Mouse (Mus musculus) liver, embryonic 13.5 days (tissue): ENCODE data around the gene Gnai3. TPM values are rescaled to one million over a fixed set of nuclear protein-coding genes. Genes with fewer than 3 reads are reported as not detected.

Source experiments
- ATAC-seq: fragments of 200-750 bp; cut with Nextera tagmentation; 2 replicates; pipeline ENCODE4 v1.8.0; 2017; ENCODE audit warnings: low read depth, mild to moderate bottlenecking, moderate number of reproducible peaks, moderate library complexity
- DNase-seq: peaks from one replicate; pipeline ENCODE4 v3.0.0; 2022
- H3K27ac ChIP-seq: fragments of 300-500 bp; sonication (generic); 2 replicates; pipeline ENCODE4 v1.5.1; 2015; ENCODE audit warnings: moderate library complexity, mild to moderate bottlenecking, inconsistent platforms
- H3K27me3 ChIP-seq: fragments of 300-500 bp; sonication (generic); 2 replicates; pipeline ENCODE4 v1.6.1; 2015; ENCODE audit warnings: mild to moderate bottlenecking, inconsistent platforms
- H3K36me3 ChIP-seq: fragments of 300-500 bp; sonication (generic); 2 replicates; pipeline ENCODE4 v1.6.1; 2015; ENCODE audit warnings: mild to moderate bottlenecking, inconsistent platforms
- H3K4me1 ChIP-seq: fragments of 300-500 bp; sonication (generic); replicated peaks from 2 replicates; pipeline ENCODE4 v1.6.1; 2015; ENCODE audit warnings: inconsistent platforms
- H3K4me2 ChIP-seq: fragments of 300-500 bp; sonication (generic); 2 replicates; pipeline ENCODE4 v1.6.1; 2015; ENCODE audit warnings: inconsistent platforms, mild to moderate bottlenecking, moderate library complexity
- H3K4me3 ChIP-seq: fragments of 300-500 bp; sonication (generic); replicated peaks from 2 replicates; pipeline ENCODE4 v1.5.1; 2015; ENCODE audit warnings: mild to moderate bottlenecking, inconsistent platforms
- H3K9ac ChIP-seq: fragments of 300-500 bp; sonication (generic); 2 replicates; pipeline ENCODE4 v1.6.1; 2015; ENCODE audit warnings: mild to moderate bottlenecking, inconsistent platforms
- H3K9me3 ChIP-seq: fragments of 300-500 bp; sonication (generic); replicated peaks from 2 replicates; pipeline ENCODE4 v1.6.1; 2016; ENCODE audit warnings: inconsistent platforms
- WGBS: fragments of 180-500 bp; shearing (Covaris S2); methylation state at CpG from one replicate; pipeline ENCODE4 v1.1.7; 2015; ENCODE audit not compliant: insufficient replicate concordance; 5-methylcytosine and 5-hydroxymethylcytosine counted together
- polyA plus RNA-seq: library from polyadenylated mRNA; unstranded; fragments of >200 nt; fragmentation: Nextera tagmentation; extraction: Ambion mirVana; gene quantifications from 2 replicates; pipeline ENCODE4 v1.2.1, GENCODE M21; 2015

Gene Gnai3
- polyA plus RNA-seq, 1 experiment from 2014 or later = 67.8 TPM

DNA sequence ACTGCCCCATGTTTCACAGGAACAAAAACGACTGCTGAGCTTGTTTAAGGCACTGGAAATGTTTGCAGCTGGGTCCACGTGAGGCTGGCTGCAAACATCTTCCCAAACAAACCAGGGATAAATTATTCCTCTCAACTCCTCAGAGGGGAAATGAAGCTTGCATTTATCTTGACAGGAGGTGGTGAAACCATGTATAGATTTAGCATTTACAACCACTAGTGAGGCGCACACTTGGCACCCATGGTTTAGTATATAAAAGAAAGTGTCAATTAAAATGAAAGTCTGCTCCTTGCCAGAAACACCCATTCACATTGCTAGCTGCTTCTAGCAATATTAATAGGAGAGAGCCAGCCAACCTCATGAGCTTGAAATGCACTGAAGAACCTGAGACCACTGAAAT lies 44.4 kb downstream of the Gnai3 start:
- DNase-seq = no peak
- Histone ChIP-seq H3K36me3 (peaks cover 11% of the 10 kb centered on the region), H3K9me3 (no peaks in the 10 kb centered on the region), H3K9ac (no peak overlapping the region), H3K27ac (peak overlapping the region; percentile 61), H3K27me3 (no peaks in the 10 kb centered on the region), H3K4me3 (no peak overlapping the region), H3K4me2 (no peak overlapping the region), H3K4me1 (peaks cover 66% of the 10 kb centered on the region)
- ATAC-seq = no peak
- 60% methylated on average over 3 of the region's 3 CpGs for WGBS

DNA sequence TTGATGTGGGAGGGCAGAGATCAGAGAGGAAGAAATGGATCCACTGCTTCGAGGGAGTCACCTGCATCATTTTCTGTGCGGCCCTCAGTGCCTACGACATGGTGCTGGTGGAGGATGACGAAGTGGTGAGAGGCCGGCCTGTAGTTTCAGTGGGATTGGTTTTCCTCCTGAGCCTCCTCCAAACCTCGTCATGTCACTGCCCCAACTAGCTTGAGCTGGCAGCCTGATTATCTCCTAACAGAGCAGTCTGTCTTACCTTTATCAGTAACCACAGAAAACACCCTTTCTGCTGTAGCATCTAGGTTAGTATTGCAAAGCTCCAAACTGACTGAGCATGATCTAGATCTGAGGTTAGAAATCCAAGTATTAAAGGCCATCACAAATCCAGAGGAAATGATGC lies 47.6 kb downstream of the Gnai3 start:
- Histone ChIP-seq H3K4me2 (peak overlapping the region; percentile 58), H3K9me3 (no peaks in the 10 kb centered on the region), H3K4me3 (peak overlapping the region; percentile 8), H3K27me3 (no peaks in the 10 kb centered on the region), H3K4me1 (peaks cover 68% of the 10 kb centered on the region), H3K9ac (peak overlapping the region; percentile 73), H3K36me3 (no peaks in the 10 kb centered on the region), H3K27ac (peak overlapping the region; percentile 98)
- ATAC-seq = peak; percentile 79
- 21% methylated on average over 6 of the region's 6 CpGs for WGBS
- DNase-seq = peak; percentile 76

DNA sequence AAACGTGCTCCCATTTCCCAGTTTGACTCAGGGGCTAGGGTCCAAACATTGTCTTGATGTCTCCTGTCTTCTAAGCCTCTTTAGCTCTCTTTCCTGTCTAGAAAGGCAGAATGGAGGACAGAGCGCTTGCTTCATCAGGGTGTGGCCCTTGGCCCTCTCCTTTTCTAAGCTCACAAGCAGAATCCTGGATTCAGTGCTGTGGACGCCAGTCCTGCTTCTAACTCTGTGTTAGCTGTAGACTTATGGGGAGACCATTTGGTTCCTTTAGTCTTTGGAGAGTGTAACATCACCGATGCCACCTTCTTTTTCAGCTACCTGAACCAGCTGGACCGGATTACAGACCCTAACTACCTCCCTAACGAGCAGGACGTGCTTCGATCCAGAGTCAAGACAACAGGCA lies 48.3 kb downstream of the Gnai3 start:
- Histone ChIP-seq H3K9ac (peak overlapping the region; percentile 73), H3K9me3 (no peaks in the 10 kb centered on the region), H3K36me3 (no peaks in the 10 kb centered on the region), H3K4me3 (peak overlapping the region; percentile 8), H3K27me3 (no peaks in the 10 kb centered on the region), H3K4me1 (peaks cover 75% of the 10 kb centered on the region), H3K27ac (peak overlapping the region; percentile 98), H3K4me2 (peak overlapping the region; percentile 58)
- ATAC-seq (no peak), DNase-seq (no peak)
- WGBS = 77% methylated on average over 8 of the region's 8 CpGs

DNA sequence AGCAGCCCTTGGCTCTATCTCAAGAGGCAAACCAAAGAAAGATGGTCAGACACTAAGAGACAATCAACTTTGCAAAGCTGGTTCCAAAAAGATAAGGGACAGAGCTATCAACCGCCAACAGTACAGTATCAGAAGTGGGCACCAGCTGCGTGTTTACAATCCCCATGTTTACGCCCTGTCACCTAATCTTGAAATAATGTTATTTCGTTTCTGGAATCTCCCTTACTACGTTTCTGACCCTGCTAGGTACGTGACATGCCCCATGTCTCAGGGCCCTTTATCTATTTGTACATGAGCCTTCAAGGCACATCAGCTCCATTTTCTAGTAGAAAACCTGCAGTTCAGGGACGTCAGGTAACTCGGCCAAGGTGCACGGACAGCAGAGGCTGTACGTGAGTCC lies 49.2 kb downstream of the Gnai3 start:
- Histone ChIP-seq H3K4me1 (peaks cover 82% of the 10 kb centered on the region), H3K36me3 (no peaks in the 10 kb centered on the region), H3K9ac (peak overlapping the region; percentile 73), H3K27ac (peak overlapping the region; percentile 98), H3K27me3 (no peaks in the 10 kb centered on the region), H3K4me3 (peak overlapping the region; percentile 24), H3K9me3 (no peaks in the 10 kb centered on the region), H3K4me2 (peak overlapping the region; percentile 58)
- ATAC-seq (peak; percentile 91), DNase-seq (peak; percentile 81)
- 12% methylated on average over 10 of the region's 10 CpGs for WGBS

DNA sequence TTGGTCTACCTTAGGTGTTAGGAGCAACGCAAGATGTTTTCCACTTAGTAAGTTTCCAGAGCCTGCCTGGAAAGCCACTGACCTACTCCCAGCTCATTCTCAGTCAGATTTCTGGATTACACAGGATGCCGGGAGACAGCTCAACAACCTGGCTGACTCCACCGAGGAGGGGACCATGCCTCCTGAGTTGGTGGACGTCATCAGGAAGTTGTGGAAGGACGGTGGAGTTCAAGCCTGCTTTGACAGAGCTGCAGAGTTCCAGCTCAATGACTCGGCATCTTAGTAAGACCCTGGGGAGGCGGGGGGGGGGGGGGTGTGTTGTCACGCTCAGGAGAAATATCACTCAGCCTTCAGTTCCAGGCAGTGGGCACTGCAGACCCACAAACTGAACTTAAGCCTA lies 49.7 kb downstream of the Gnai3 start:
- H3K27ac ChIP-seq = peak overlapping the region; percentile 98
- peaks cover 82% of the 10 kb centered on the region for H3K4me1 ChIP-seq
- 22% methylated on average over 8 of the region's 8 CpGs for WGBS
- DNase-seq = peak; percentile 59
- peak overlapping the region; percentile 58 for H3K4me2 ChIP-seq
- peak; percentile 60 for ATAC-seq
- H3K27me3 ChIP-seq = no peaks in the 10 kb centered on the region
- H3K9ac ChIP-seq = peak overlapping the region; percentile 73
- peak overlapping the region; percentile 20 for H3K4me3 ChIP-seq
- no peaks in the 10 kb centered on the region for H3K9me3 ChIP-seq
- no peaks in the 10 kb centered on the region for H3K36me3 ChIP-seq

DNA sequence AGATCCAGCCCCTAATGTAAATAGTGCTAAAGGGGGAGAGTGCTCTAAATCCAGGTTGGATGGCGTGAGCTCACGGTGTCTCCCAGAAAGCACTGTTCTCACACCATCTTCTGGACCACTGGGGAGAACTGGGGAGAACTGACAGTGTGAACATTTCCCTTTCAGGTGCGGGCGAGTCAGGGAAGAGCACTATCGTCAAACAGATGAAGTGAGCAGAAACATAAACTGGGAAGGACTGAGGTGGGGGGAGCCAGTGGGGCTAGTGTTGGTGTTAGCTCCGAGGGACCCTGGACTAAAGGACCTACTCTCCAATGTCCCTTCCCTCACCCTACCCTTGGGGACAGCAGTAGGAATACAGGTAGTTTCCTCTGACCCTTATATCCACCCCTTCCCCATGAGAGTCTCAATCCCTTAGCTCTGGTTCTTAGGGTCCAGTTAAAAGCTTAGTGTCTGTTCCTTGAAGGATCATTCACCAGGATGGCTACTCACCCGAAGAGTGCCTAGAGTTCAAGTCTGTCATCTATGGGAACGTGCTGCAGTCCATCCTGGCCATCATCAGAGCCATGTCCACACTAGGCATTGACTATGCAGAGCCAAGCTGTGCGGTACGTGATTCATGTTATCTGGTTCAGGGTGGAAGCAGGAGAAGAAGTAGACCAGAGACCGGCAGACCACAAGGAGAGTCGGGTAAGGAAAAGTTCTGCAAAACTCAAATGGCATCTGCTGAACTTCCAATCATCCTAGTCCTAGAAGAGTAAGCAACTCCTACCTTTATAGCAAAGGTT lies 50.8 kb downstream of the Gnai3 start:
- peaks cover 84% of the 10 kb centered on the region for H3K4me1 ChIP-seq
- H3K27me3 ChIP-seq = no peaks in the 10 kb centered on the region
- peak overlapping the region; percentile 73 for H3K9ac ChIP-seq
- no peak for DNase-seq
- 64% methylated on average over 12 of the region's 12 CpGs for WGBS
- H3K4me3 ChIP-seq = no peak overlapping the region
- ATAC-seq = no peak
- no peaks in the 10 kb centered on the region for H3K36me3 ChIP-seq
- H3K27ac ChIP-seq = peak overlapping the region; percentile 98
- peak overlapping the region; percentile 58 for H3K4me2 ChIP-seq
- no peaks in the 10 kb centered on the region for H3K9me3 ChIP-seq

DNA sequence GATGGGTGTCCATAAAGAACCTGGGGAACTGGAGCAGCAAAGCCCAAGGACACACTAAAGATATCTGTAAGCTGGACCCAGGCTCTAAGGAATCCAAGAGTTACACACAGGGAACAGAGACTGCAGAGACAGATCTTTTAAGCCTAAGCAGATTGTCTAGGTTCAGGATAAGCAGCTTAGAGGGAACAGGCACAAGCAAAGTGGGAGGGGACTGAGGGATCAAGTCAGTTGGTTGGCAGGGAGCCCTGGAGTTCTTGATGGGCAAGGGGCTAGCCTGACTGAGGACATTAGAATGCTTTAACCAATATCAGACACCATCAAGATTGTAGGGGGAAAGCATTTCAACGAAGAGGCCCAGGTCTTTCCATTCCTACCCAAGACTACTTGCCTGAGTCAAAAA lies 51.8 kb downstream of the Gnai3 start:
- no peak for ATAC-seq
- DNase-seq = no peak
- H3K4me1 ChIP-seq = peaks cover 82% of the 10 kb centered on the region
- H3K27me3 ChIP-seq = no peaks in the 10 kb centered on the region
- peak overlapping the region; percentile 98; the same call in 1 of the 2 replicates for H3K27ac ChIP-seq
- H3K36me3 ChIP-seq = no peaks in the 10 kb centered on the region
- H3K9ac ChIP-seq = peak overlapping the region; percentile 33
- no peak overlapping the region for H3K4me3 ChIP-seq
- H3K4me2 ChIP-seq = no peak overlapping the region
- WGBS = 74% methylated on average over 1 of the region's 1 CpGs
- H3K9me3 ChIP-seq = no peaks in the 10 kb centered on the region

DNA sequence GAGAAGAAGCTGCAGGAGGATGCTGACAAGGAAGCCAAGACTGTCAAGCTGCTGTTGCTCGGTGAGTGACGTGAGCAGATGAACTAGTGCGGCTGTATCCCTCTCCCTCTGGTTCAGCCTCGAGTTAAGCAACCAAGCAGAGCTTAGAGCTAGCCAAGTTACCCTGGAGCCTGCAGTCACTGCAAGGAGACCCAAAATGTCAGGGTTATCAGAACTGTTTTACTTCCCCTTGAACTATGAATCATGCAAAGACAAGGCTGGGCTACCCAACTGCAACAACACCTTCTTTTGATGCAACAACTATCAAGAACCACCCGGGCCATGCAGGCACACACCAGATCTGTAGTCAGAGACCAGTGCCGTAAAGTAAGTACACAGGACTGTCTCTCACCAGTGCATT lies 52.6 kb downstream of the Gnai3 start:
- Histone ChIP-seq H3K9ac (0 out of 2 replicates have a peak overlapping the region, but pooled peaks have one; percentile 10), H3K27me3 (no peaks in the 10 kb centered on the region), H3K4me2 (no peak overlapping the region), H3K4me1 (peaks cover 82% of the 10 kb centered on the region), H3K9me3 (no peaks in the 10 kb centered on the region), H3K27ac (peak overlapping the region; percentile 98; the same call in 1 of the 2 replicates), H3K36me3 (no peaks in the 10 kb centered on the region), H3K4me3 (no peak overlapping the region)
- 50% methylated on average over 6 of the region's 6 CpGs for WGBS
- ATAC-seq (no peak), DNase-seq (no peak)

DNA sequence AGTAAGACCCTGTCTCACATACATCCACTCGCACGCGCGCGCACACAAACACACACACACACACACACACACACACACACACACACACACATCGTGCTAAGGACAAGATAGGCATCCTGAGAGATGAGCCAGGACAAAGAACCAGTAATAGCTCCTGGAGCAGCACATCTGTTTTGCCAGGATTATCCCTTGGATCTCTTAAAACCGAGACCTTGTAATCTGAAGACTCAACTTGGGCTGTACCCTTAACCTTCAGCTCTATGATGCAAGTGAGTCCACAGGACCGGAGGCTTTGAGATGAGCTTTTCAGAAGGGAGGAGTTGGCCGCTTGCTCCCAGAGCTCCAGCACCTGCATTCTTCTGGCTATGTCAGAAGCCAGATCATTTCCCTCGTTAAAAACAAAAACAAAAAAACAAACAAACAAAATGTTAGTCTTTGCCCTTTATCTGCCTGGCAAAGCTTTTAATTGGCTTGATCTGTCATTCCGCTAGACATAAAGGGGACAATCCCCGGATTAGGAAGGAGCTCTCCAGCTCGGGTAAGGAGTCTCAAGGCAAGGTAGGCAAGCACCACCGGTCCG lies 53.3 kb downstream of the Gnai3 start, which contains the start of gene Gnat2:
TSS of gene Gnat2 (plus strand) at position 254 of the 580 bp plus-strand sequence.
- H3K27ac ChIP-seq = peak within 1 kb of the TSS; percentile 98; the same call in 1 of the 2 replicates
- no peaks in the 10 kb centered on the region for H3K36me3 ChIP-seq
- DNase-seq (no peak), ATAC-seq (no peak)
- H3K4me3 ChIP-seq = no peak within 1 kb of the TSS
- no peaks in the 10 kb centered on the region for H3K9me3 ChIP-seq
- 78% methylated on average over 15 of the region's 15 CpGs for WGBS
- 0 out of 2 replicates have a peak within 1 kb of the TSS, but pooled peaks have one; percentile 10 for H3K9ac ChIP-seq
- H3K4me2 ChIP-seq = no peak within 1 kb of the TSS
- no peaks in the 10 kb centered on the region for H3K27me3 ChIP-seq
- peaks cover 79% of the 10 kb centered on the region for H3K4me1 ChIP-seq

DNA sequence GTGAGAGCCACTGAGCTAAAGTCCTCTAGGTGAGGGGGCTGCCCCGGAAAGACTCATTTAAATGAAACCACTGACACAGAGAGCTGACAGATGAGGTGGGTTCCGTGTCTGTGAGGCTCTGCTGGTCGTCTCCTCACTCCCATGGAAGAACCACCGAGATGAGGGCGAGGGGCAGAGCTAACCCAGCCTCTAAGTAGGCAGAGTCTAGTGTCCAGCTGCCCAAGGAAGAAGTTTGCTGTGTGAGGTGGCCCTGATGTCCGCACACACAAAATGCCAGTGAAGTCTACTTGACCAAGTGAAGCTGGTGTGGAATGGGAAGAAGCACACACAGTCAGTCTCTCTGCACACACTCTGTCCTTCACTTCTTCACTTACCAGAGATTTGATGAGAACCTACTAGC lies 53.9 kb downstream of the Gnai3 start:
- Histone ChIP-seq H3K27me3 (no peaks in the 10 kb centered on the region), H3K4me1 (peaks cover 79% of the 10 kb centered on the region), H3K36me3 (no peaks in the 10 kb centered on the region), H3K9ac (no peak overlapping the region), H3K27ac (no peak overlapping the region), H3K4me2 (no peak overlapping the region), H3K9me3 (no peaks in the 10 kb centered on the region), H3K4me3 (no peak overlapping the region)
- DNase-seq = no peak
- 53% methylated on average over 6 of the region's 6 CpGs for WGBS
- ATAC-seq = no peak

DNA sequence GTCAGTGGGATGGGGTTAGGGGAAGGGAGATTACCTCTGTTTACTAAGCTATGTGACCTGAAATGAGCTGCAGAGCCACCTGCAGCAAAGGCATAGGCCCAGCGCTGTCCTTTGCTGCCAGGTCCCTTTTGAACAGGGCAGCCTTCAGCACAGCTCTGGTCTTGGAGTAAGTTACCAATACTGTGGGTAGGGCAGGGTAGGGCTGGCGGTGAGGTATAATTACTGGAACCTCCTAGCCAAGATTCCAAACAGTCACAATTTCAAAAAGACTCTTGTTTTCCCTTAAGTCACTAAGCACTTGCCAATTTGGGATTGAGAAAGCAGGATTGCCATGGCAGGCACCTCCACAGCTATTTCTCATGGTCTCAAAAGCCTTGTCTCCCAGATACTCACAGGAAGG lies 55.4 kb downstream of the Gnai3 start:
- H3K4me1 ChIP-seq = peaks cover 81% of the 10 kb centered on the region
- ATAC-seq = no peak
- no peak overlapping the region; the same call in 1 of the 2 replicates for H3K27ac ChIP-seq

More for the DNA sequence above, 55.4 kb downstream of the Gnai3 start:
- Histone ChIP-seq H3K4me2 (no peak overlapping the region), H3K27me3 (no peaks in the 10 kb centered on the region), H3K4me3 (no peak overlapping the region), H3K9me3 (no peaks in the 10 kb centered on the region), H3K9ac (no peak overlapping the region), H3K36me3 (no peaks in the 10 kb centered on the region)
- no peak for DNase-seq
- WGBS = 75% methylated on average over 2 of the region's 2 CpGs
